Mouse (Mus musculus) megakaryocyte, embryonic 14.5 days (primary cell): ENCODE results near the gene Tagap. TPM values are rescaled to one million over a fixed set of nuclear protein-coding genes. Genes with fewer than 3 reads are reported as not detected.

ENCODE experiments used
- H3K27me3 ChIP-seq: replicated peaks from 2 replicates; pipeline ENCODE3; 2012; ENCODE audit warnings: inconsistent platforms
- H3K36me3 ChIP-seq: replicated peaks from 2 replicates; pipeline ENCODE3; 2012; ENCODE audit warnings: low read length, inconsistent platforms, mixed read lengths
- H3K4me1 ChIP-seq: 2 replicates; pipeline ENCODE4 v1.6.1; 2012; ENCODE audit warnings: inconsistent platforms
- H3K4me3 ChIP-seq: replicated peaks from 2 replicates; pipeline ENCODE3; 2012; ENCODE audit warnings: moderate library complexity, mild to moderate bottlenecking, inconsistent platforms
- H3K9me3 ChIP-seq: 2 replicates; pipeline ENCODE4 v1.6.1; 2012; ENCODE audit warnings: inconsistent platforms
- FLI1 ChIP-seq: IDR thresholded peaks from 2 replicates; pipeline ENCODE4 v1.6.1; 2012; ENCODE audit warnings: low read length, inconsistent platforms, mixed read lengths
- GATA1 ChIP-seq: IDR thresholded peaks from 3 replicates; pipeline ENCODE4 v1.6.1; 2012; ENCODE audit warnings: mixed read lengths, low read length, inconsistent platforms, borderline replicate concordance
- polyA plus RNA-seq: library from polyadenylated mRNA; stranded (reverse); fragments of >175 nt; gene quantifications from 2 replicates; pipeline ENCODE4 v1.2.3, GENCODE M21; 2012; ENCODE audit warnings: low replicate concordance; ENCODE audit not compliant: insufficient read depth

Tagap gene
- 0.49 TPM in 1 of 2 replicates, not detected in the other for polyA plus RNA-seq

DNA sequence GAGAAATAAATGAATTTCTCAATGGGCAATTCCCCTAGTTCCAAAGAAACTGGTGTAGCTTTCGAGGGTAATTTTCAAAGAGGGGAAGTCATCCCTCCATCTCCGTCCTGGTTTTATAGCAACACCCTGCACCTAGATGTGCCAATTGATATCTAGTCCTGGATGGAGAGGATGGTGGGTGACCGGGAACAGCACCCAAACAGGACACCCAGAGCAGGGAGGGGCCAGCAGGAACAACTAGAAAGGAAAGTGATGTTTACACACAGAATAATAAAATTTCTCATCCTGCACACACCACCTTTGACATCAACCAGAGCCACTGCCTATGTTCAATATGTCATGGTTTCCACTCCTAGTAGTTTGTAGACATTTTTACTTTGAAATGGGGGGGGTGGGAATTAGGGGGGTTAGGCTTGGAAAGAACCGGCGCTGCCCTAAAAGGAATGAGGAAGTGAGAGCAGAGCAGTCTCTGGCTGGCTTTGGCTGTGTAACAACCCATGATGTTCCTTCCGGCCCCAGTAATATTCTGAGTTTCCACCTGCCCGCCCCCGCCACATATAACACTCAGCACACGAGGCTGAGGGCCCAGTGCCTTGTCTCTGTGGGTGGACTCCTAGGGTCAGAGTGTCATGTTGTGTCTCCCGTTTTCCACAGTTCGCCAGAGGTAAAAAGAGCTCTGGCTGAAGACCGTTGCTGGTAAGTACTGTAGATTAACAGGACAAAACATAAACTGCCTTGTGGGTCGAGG is at the start of gene Tagap:
Gene Tagap (plus strand): TSS at position 588 of the 748 bp plus-strand sequence.
- no peaks in the 10 kb centered on the region for H3K36me3 ChIP-seq
- no peaks in the 10 kb centered on the region for H3K9me3 ChIP-seq
- peaks cover 1% of the 10 kb centered on the region for H3K27me3 ChIP-seq
- TF ChIP-seq FLI1 (no peak), GATA1 (no peak)
- H3K4me3 ChIP-seq = peak within 1 kb of the TSS; percentile 72
- peaks cover 14% of the 10 kb centered on the region for H3K4me1 ChIP-seq

DNA sequence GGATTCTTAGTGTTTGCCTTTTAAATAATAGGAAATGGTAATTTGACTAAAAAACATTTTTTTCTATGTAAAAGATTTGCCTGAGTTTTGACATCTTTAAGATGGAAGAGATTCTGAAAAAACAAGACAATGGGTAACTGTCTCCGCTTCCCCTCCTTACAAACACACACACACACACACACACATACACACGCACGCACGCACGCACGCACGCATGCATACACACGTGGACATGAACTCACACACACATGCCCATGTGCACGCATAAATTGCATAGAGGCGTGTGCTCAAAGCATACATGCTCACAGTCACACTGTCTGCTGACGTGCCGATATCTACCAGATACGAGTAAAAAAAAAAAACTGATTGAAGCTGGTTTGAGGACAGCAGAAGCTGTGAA is 49.3 kb upstream of the Tagap start:
- peaks cover 4% of the 10 kb centered on the region for H3K27me3 ChIP-seq
- H3K4me3 ChIP-seq = no peak overlapping the region
- no peaks in the 10 kb centered on the region for H3K36me3 ChIP-seq
- no peak for TF ChIP-seq FLI1
- no peak for TF ChIP-seq GATA1
- H3K4me1 ChIP-seq = no peaks in the 10 kb centered on the region
- no peaks in the 10 kb centered on the region for H3K9me3 ChIP-seq

DNA sequence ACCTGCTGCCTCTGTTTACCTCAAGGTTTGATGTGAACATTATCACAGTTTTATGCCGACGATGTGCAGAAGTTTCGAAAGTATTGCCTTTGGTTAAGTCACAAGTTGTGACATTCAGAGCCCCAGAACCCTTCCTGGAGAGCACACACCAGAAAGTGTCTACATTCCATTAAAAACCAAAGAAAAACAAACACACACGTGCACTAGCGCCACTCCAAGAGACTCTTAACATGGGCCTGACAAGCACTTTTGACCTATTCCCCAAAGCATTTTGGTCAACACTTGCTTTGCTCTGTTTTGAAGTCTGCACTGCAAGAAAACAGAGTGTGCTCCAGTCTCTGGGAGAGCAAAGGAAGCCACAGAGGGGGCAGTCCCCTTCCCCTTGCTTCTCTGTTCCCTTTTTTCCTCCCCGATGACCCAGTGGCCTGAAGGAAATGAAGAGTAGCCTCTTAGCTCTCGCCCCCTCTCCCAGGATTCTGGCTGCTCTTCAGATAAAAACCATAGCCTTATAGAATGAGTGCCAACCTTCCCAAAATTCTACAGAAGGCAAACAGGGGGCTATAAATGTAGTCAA is 48.5 kb upstream of the Tagap start:
- no peaks in the 10 kb centered on the region for H3K4me1 ChIP-seq
- H3K9me3 ChIP-seq = no peaks in the 10 kb centered on the region
- H3K36me3 ChIP-seq = no peaks in the 10 kb centered on the region
- peaks cover 2% of the 10 kb centered on the region for H3K27me3 ChIP-seq
- no peak overlapping the region for H3K4me3 ChIP-seq
- TF ChIP-seq FLI1 = no peak
- TF ChIP-seq GATA1 = no peak

DNA sequence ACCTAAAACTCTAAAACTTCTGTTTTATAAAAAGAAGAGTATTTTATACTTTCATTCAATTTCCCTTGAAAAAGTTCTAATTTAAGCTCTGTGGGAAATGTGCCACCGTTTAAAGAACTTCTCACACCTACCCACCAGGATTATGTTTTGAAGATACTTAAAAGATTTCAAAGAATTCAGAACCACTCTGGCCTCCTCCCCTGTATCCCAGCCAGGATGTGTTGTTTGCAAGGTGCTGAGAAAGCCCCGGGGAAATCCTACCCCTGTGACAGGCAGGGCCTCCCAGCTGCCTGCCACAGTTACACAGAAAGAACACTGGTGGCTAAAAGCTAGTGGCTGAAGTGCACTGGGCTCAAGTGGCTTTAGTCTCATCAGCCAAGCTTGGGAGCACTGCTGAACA is 47.9 kb upstream of the Tagap start:
- Histone ChIP-seq H3K27me3 (peaks cover 2% of the 10 kb centered on the region), H3K9me3 (no peaks in the 10 kb centered on the region), H3K36me3 (no peaks in the 10 kb centered on the region), H3K4me3 (no peak overlapping the region), H3K4me1 (no peaks in the 10 kb centered on the region)
- TF ChIP-seq FLI1 (no peak), GATA1 (no peak)

DNA sequence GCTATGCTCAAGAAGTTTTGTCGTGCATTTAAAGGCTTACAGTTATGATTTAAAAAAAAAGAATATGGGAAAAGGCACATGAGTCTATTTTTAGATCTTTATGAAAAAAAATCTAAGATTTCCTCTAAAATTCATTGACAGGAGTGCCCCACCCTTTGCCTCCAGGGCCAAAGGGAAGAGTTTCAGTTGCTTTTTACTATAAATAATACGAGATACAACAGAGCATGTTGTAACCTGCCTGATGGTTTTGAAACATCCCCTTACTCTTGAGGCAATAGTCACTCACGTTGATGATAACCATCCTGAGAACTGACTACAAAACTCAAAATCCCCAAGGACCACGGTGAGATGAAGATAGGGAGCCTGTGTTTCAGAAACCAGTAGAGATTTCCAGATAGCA is 46.3 kb upstream of the Tagap start:
- TF ChIP-seq FLI1 (no peak), GATA1 (no peak)
- Histone ChIP-seq H3K4me3 (no peak overlapping the region), H3K9me3 (no peaks in the 10 kb centered on the region), H3K4me1 (no peaks in the 10 kb centered on the region), H3K36me3 (no peaks in the 10 kb centered on the region), H3K27me3 (peaks cover 2% of the 10 kb centered on the region)

DNA sequence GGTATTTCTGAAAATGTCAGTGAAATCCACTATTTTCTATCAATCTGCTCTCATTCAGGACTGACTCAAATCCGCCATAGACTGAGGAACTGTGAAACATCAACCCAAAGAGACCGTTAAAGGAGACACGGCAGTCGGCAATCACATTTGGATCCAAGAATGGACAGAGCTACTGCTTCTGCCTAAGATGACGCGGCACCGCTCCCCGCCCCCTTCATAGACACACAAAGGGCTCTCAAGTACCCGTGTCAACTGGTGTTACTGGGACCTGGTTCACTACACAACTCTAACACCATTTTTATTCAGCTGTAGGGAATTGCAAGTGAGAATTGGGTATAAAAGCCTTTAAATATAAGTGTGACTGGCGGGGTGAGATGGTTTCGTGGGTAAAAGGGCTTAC is 42.7 kb upstream of the Tagap start:
- H3K27me3 ChIP-seq = peaks cover 6% of the 10 kb centered on the region
- no peak overlapping the region for H3K4me3 ChIP-seq
- H3K9me3 ChIP-seq = no peaks in the 10 kb centered on the region
- H3K4me1 ChIP-seq = no peaks in the 10 kb centered on the region
- H3K36me3 ChIP-seq = no peaks in the 10 kb centered on the region
- TF ChIP-seq FLI1 = no peak
- TF ChIP-seq GATA1 = no peak

DNA sequence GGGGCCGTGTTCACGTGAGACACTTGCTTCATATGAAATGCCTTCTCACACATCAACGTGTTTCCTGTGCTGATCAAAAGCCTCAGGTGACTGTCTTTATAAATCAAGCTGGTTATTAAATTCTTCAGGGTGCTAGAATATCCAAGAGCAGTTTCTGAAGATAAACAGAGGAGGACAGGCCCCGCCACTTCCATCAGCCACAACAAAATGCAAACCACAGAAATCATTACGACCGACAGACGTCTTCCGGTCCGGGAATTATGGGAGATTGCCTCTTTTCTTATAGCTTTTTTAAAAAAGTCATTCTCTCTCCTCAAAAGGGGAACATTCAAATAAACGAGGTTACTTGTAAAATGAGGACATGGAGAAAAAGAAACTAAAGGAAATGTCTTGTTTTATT is 41.2 kb upstream of the Tagap start:
- no peaks in the 10 kb centered on the region for H3K36me3 ChIP-seq
- no peaks in the 10 kb centered on the region for H3K9me3 ChIP-seq
- peaks cover 6% of the 10 kb centered on the region for H3K27me3 ChIP-seq
- H3K4me1 ChIP-seq = no peaks in the 10 kb centered on the region
- H3K4me3 ChIP-seq = no peak overlapping the region
- TF ChIP-seq GATA1 (no peak), FLI1 (no peak)

DNA sequence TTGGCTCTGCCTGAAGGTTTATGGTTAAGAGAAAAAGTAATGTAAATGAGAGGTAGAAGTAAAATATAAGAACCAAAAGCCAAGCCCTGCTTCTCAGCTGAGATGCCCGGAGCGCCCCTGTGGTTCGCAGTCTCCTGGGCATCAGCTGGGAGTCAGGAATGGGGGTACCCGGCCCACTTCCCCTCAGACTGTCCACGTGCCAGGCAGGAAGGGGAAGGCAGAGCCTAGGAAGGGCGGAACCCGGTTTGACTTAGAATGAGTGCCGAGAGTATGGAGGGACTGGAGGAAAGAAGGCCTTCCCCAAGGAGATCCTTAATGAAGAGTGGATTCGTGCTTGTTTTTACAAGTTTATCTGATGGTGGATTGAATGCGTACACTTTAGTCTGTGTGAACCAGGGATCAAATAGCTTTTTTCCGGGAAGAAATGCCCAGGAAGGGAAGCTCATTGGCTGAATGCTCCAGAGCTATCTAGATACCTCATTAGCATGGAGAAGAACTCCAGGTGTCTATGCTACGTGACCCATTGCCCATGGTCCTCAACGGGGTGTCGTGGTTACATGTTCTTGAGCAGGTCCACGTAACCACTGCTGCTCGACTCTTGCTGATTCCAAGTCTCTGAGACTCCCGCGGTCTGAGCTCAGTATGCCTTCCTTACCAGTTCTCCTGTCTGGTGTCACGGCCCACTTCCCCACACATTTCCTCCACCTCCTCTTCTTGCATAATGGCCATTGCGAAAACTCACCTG is 38.6 kb upstream of the Tagap start:
- Histone ChIP-seq H3K4me3 (no peak overlapping the region), H3K27me3 (peaks cover 6% of the 10 kb centered on the region), H3K36me3 (no peaks in the 10 kb centered on the region), H3K9me3 (no peaks in the 10 kb centered on the region), H3K4me1 (no peaks in the 10 kb centered on the region)
- TF ChIP-seq GATA1 = no peak
- no peak for TF ChIP-seq FLI1

DNA sequence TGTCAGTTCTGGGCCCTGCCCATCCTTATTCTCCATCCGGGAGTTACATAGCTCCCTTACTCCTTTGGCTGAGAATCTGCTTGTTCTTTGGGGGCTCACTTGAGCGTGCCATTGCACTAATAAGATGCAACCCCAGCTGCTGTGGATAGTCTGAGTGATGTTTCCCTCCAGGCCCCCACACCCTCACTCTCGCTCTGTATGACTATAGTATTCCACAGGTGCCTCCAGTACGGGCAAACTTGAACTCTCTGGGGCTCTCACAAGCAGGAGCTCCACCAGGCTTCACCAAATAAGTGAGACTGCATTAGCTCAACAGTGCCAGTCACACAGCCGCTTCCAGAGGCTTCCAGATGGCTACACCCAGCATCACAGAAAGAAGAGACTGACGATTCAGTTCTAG is 37.5 kb upstream of the Tagap start:
- H3K27me3 ChIP-seq = peaks cover 9% of the 10 kb centered on the region
- no peaks in the 10 kb centered on the region for H3K9me3 ChIP-seq
- H3K36me3 ChIP-seq = no peaks in the 10 kb centered on the region
- H3K4me1 ChIP-seq = peaks cover 4% of the 10 kb centered on the region; the same call in 1 of the 2 replicates
- H3K4me3 ChIP-seq = no peak overlapping the region
- TF ChIP-seq FLI1 (no peak), GATA1 (no peak)

DNA sequence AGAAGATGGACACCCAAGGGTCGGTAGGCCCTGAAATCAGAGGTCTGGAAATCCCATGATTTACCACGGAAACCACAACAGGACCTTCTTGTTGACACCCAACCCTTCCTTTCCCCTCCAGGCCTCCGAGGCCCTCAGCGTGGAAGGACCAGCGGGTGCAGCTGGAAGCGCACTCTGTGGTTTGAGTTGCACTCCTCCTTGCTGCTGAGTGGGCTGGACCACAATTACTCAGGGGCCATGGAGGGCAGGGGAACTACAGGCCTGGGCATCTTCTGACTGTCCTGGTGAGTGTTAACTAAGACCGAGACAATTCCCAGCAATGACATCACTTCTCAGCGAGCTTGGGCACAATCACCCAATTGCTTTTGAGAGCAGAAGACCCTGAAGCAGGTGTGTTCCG is 36.8 kb upstream of the Tagap start:
- TF ChIP-seq GATA1 = no peak
- no peak for TF ChIP-seq FLI1
- no peaks in the 10 kb centered on the region for H3K36me3 ChIP-seq

More for the DNA sequence above, 36.8 kb upstream of the Tagap start:
- Histone ChIP-seq H3K9me3 (no peaks in the 10 kb centered on the region), H3K4me3 (no peak overlapping the region), H3K27me3 (peaks cover 9% of the 10 kb centered on the region), H3K4me1 (peaks cover 4% of the 10 kb centered on the region; the same call in 1 of the 2 replicates)
